Mouse (Mus musculus): Measurements from ENCODE around the gene Gabra4. TPM values are rescaled to one million over a fixed set of nuclear protein-coding genes. Genes with fewer than 3 reads are reported as not detected.

The Gabra4 gene
- not detected in 2 replicates for polyA plus RNA-seq (2012)

- TF ChIP-seq GATA1 (IDR thresholded peaks at IDR 0.05; ENCODE audit: low read length): no peak
Measured at GRCm38 (mm10) chr5:71658115-71658497, at the start of gene Gabra4. TSS of gene Gabra4 (minus strand) at chr5:71658308.

GRCm38 (mm10) chr5:71701273-71701614 lies 43.1 kb upstream of the Gabra4 start:
- no peak for TF ChIP-seq GATA1 (IDR thresholded peaks at IDR 0.05; ENCODE audit: low read length)

- no peak for TF ChIP-seq GATA1 (IDR thresholded peaks at IDR 0.05; ENCODE audit: low read length)
Measured at GRCm38 (mm10) chr5:71700468-71701272, 42.6 kb upstream of the Gabra4 start.

- TF ChIP-seq GATA1 (IDR thresholded peaks at IDR 0.05; ENCODE audit: low read length): no peak
Measured at GRCm38 (mm10) chr5:71699696-71700467, 41.8 kb upstream of the Gabra4 start.

- no peak for TF ChIP-seq GATA1 (IDR thresholded peaks at IDR 0.05; ENCODE audit: low read length)
Measured at GRCm38 (mm10) chr5:71665593-71665992, 7.5 kb upstream of the Gabra4 start.

- no peak for TF ChIP-seq GATA1 (IDR thresholded peaks at IDR 0.05; ENCODE audit: low read length)
Measured at GRCm38 (mm10) chr5:71657482-71658114, 510 bp downstream of the Gabra4 start, which contains the start of gene Gabrb1. TSS of gene Gabrb1 (plus strand) at chr5:71658113.

- no peak for TF ChIP-seq GATA1 (IDR thresholded peaks at IDR 0.05; ENCODE audit: low read length)
Measured at GRCm38 (mm10) chr5:71656771-71657170, 1.3 kb downstream of the Gabra4 start.

GRCm38 (mm10) chr5:71654056-71654455 lies 4.1 kb downstream of the Gabra4 start:
- no peak for TF ChIP-seq GATA1 (IDR thresholded peaks at IDR 0.05; ENCODE audit: low read length)

GRCm38 (mm10) chr5:71648108-71648507 lies 10.0 kb downstream of the Gabra4 start:
- no peak for TF ChIP-seq GATA1 (IDR thresholded peaks at IDR 0.05; ENCODE audit: low read length)

GRCm38 (mm10) chr5:71639804-71640203 lies 18.3 kb downstream of the Gabra4 start:
- TF ChIP-seq GATA1 (IDR thresholded peaks at IDR 0.05; ENCODE audit: low read length): no peak

- no peak for TF ChIP-seq GATA1 (IDR thresholded peaks at IDR 0.05; ENCODE audit: low read length)
Measured at GRCm38 (mm10) chr5:71627820-71628219, 30.3 kb downstream of the Gabra4 start.

- no peak for TF ChIP-seq GATA1 (IDR thresholded peaks at IDR 0.05; ENCODE audit: low read length)
Measured at GRCm38 (mm10) chr5:71616734-71617133, 41.4 kb downstream of the Gabra4 start.

- TF ChIP-seq GATA1 (IDR thresholded peaks at IDR 0.05; ENCODE audit: low read length): no peak
Measured at GRCm38 (mm10) chr5:71614311-71614710, 43.8 kb downstream of the Gabra4 start.

- no peak for TF ChIP-seq GATA1 (IDR thresholded peaks at IDR 0.05; ENCODE audit: low read length)
Measured at GRCm38 (mm10) chr5:71608735-71609134, 49.4 kb downstream of the Gabra4 start.

GRCm38 (mm10) chr5:71606907-71607306 lies 51.2 kb downstream of the Gabra4 start:
- TF ChIP-seq GATA1 (IDR thresholded peaks at IDR 0.05; ENCODE audit: low read length): no peak

GRCm38 (mm10) chr5:71604128-71604690 lies 53.9 kb downstream of the Gabra4 start:
- no peak for TF ChIP-seq GATA1 (IDR thresholded peaks at IDR 0.05; ENCODE audit: low read length)

Data from G1E-ER4 (cell line).